Mouse (Mus musculus): ENCODE data around the gene Hnrnpa0. TPM values are rescaled to one million over a fixed set of nuclear protein-coding genes. Genes with fewer than 3 reads are reported as not detected.

Gene Hnrnpa0
- 94.2 and 155 TPM in 2 replicates for polyA plus RNA-seq (2012; rRNA removed)

- Histone ChIP-seq H3K4me1 (ENCODE audit: control insufficient read depth, insufficient read depth, insufficient read length) (peaks cover 4% of the 10 kb centered on the region; the same call in 1 of the 2 replicates), H3K36me3 (ENCODE audit: control insufficient read depth, insufficient read depth, low read length) (peaks cover 5% of the 10 kb centered on the region), H3K27ac (ENCODE audit: insufficient read depth, low read length) (peak within 1 kb of the TSS; percentile 100), H3K27me3 (ENCODE audit: control insufficient read depth, insufficient read depth, low read length) (no peaks in the 10 kb centered on the region), H3K4me3 (ENCODE audit: extremely low read depth, insufficient read depth, insufficient read length) (peak within 1 kb of the TSS; percentile 94)
- TF ChIP-seq CTCF (IDR thresholded peaks at IDR 0.05; ENCODE audit: extremely low read depth, insufficient read depth, insufficient read length, insufficient replicate concordance) (no peak), POLR2A (IDR thresholded peaks at IDR 0.05; ENCODE audit: low read depth, low read length) (peak; percentile 74)
- peak; percentile 87 to 89 for DNase-seq (ENCODE audit: low read depth in 1 of 2, low spot score in 2 of 2)
- WGBS = 1% methylated on average over 45 of the region's 62 CpGs
Measured at GRCm38 (mm10) chr13:58128396-58128767, at the start of gene Hnrnpa0. TSS of gene Hnrnpa0 (minus strand) at chr13:58128556.

DNA sequence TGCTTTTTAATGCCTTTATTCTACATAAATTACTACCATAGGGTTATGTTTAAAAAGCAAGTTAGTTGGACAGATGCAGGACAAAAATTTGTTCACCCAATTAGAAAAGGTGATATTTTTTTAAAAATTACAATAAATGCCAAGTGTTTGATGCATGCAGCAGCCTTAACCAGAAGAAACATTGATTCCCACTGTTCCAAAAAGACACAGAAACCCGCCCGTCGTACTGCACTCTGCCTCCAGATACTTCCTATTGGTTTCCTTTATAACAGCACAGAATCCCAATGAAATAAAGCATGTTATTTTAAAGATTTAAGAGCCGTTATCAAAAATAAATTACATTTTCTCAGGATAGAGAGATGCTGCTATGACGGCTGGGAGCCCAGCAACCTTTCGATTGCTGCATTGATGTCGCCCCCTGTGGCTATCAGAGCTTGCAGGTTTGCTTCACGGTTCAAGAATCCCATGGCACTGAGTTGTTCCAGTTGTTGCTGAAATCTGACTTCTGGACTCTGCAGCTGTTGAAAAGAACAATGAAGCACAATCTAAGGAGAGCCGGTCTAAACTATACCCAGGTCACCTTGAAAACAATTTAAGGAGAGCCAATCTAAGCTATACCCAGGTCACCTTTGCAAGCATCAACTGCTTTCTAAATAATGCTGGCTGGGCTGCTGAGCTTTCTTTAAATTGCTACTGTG is 49.3 kb upstream of the Hnrnpa0 start:
- Histone ChIP-seq H3K27me3 (ENCODE audit: control insufficient read depth, insufficient read depth, low read length) (no peaks in the 10 kb centered on the region), H3K4me3 (ENCODE audit: extremely low read depth, insufficient read depth, insufficient read length) (no peak overlapping the region), H3K36me3 (ENCODE audit: control insufficient read depth, insufficient read depth, low read length) (peaks cover 30% of the 10 kb centered on the region), H3K27ac (ENCODE audit: insufficient read depth, low read length) (no peak overlapping the region), H3K4me1 (ENCODE audit: control insufficient read depth, insufficient read depth, insufficient read length) (no peaks in the 10 kb centered on the region)
- WGBS = 96% methylated on average over 9 of the region's 9 CpGs
- DNase-seq (ENCODE audit: low read depth in 1 of 2, low spot score in 2 of 2) = peak in 1 of 2 experiments; percentile 100
- TF ChIP-seq CTCF (IDR thresholded peaks at IDR 0.05; ENCODE audit: extremely low read depth, insufficient read depth, insufficient read length, insufficient replicate concordance) = no peak
- no peak for TF ChIP-seq POLR2A (IDR thresholded peaks at IDR 0.05; ENCODE audit: low read depth, low read length)

GRCm38 (mm10) chr13:58176105-58176504 is 47.7 kb upstream of the Hnrnpa0 start:
- DNase-seq (ENCODE audit: low read depth in 1 of 2, low spot score in 2 of 2) = no peak
- H3K4me3 ChIP-seq (ENCODE audit: extremely low read depth, insufficient read depth, insufficient read length) = no peak overlapping the region
- H3K36me3 ChIP-seq (ENCODE audit: control insufficient read depth, insufficient read depth, low read length) = peaks cover 30% of the 10 kb centered on the region
- no peaks in the 10 kb centered on the region for H3K27me3 ChIP-seq (ENCODE audit: control insufficient read depth, insufficient read depth, low read length)
- WGBS = 96% methylated on average over 3 of the region's 3 CpGs
- H3K4me1 ChIP-seq (ENCODE audit: control insufficient read depth, insufficient read depth, insufficient read length) = no peaks in the 10 kb centered on the region
- no peak for TF ChIP-seq POLR2A (IDR thresholded peaks at IDR 0.05; ENCODE audit: low read depth, low read length)
- no peak for TF ChIP-seq CTCF (IDR thresholded peaks at IDR 0.05; ENCODE audit: extremely low read depth, insufficient read depth, insufficient read length, insufficient replicate concordance)
- no peak overlapping the region for H3K27ac ChIP-seq (ENCODE audit: insufficient read depth, low read length)

DNA sequence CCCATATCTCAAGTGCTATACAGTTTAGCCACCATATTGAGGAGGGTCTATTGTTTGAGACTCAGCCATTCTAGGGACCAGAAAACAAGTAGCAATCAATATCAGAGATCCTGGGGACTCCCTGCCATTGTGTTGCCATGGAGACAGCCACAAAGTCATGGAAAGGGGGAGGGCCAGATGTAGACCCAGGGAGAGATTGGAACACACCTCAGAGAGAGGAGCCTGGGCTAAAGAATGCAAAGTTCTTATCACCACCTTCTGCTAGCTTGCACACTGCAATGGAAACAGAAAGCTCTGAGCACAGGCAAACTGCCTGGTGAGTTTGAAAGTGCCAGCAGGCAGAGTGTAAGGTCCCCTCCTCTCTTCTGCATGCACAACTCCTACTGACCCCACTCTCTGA is 39.8 kb upstream of the Hnrnpa0 start:
- no peak overlapping the region for H3K27ac ChIP-seq (ENCODE audit: insufficient read depth, low read length)
- no peak for DNase-seq (ENCODE audit: low read depth in 1 of 2, low spot score in 2 of 2)
- TF ChIP-seq POLR2A (IDR thresholded peaks at IDR 0.05; ENCODE audit: low read depth, low read length) = no peak
- no peak for TF ChIP-seq CTCF (IDR thresholded peaks at IDR 0.05; ENCODE audit: extremely low read depth, insufficient read depth, insufficient read length, insufficient replicate concordance)
- peaks cover 6% of the 10 kb centered on the region for H3K36me3 ChIP-seq (ENCODE audit: control insufficient read depth, insufficient read depth, low read length)
- H3K4me3 ChIP-seq (ENCODE audit: extremely low read depth, insufficient read depth, insufficient read length) = no peak overlapping the region
- no peaks in the 10 kb centered on the region for H3K27me3 ChIP-seq (ENCODE audit: control insufficient read depth, insufficient read depth, low read length)
- no peaks in the 10 kb centered on the region for H3K4me1 ChIP-seq (ENCODE audit: control insufficient read depth, insufficient read depth, insufficient read length)

- Histone ChIP-seq H3K4me3 (ENCODE audit: extremely low read depth, insufficient read depth, insufficient read length) (no peak overlapping the region), H3K27me3 (ENCODE audit: control insufficient read depth, insufficient read depth, low read length) (no peaks in the 10 kb centered on the region), H3K4me1 (ENCODE audit: control insufficient read depth, insufficient read depth, insufficient read length) (no peaks in the 10 kb centered on the region), H3K36me3 (ENCODE audit: control insufficient read depth, insufficient read depth, low read length) (peaks cover 28% of the 10 kb centered on the region), H3K27ac (ENCODE audit: insufficient read depth, low read length) (no peak overlapping the region)
- WGBS = 90% methylated on average over 12 of the region's 12 CpGs
- DNase-seq (ENCODE audit: low read depth in 1 of 2, low spot score in 2 of 2) = no peak
- TF ChIP-seq CTCF (IDR thresholded peaks at IDR 0.05; ENCODE audit: extremely low read depth, insufficient read depth, insufficient read length, insufficient replicate concordance) (no peak), POLR2A (IDR thresholded peaks at IDR 0.05; ENCODE audit: low read depth, low read length) (no peak)
Measured at GRCm38 (mm10) chr13:58163343-58163742, 35.0 kb upstream of the Hnrnpa0 start.

DNA sequence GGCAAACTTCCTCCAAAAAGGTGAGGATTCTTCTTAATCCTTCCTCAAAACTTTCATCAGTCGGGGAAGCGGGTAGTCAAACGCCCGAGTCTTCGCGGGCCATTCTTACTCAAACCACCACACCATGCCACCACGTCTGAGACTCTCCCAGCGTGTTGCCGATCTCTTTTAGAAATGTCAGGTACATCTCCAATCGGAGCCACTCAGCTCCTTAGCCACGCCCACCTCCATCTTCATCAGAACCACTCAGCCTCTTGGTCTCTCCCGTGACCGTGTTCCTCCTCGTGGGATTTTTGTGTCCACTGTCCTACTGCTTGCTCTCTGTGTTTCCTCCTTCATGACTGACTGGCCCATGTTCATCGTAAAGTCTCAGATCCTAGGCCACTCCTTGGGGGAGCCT is 32.4 kb upstream of the Hnrnpa0 start:
- 91% methylated on average over 15 of the region's 15 CpGs for WGBS
- TF ChIP-seq CTCF (IDR thresholded peaks at IDR 0.05; ENCODE audit: extremely low read depth, insufficient read depth, insufficient read length, insufficient replicate concordance) = no peak
- TF ChIP-seq POLR2A (IDR thresholded peaks at IDR 0.05; ENCODE audit: low read depth, low read length) = no peak
- Histone ChIP-seq H3K27me3 (ENCODE audit: control insufficient read depth, insufficient read depth, low read length) (no peaks in the 10 kb centered on the region), H3K27ac (ENCODE audit: insufficient read depth, low read length) (no peak overlapping the region), H3K36me3 (ENCODE audit: control insufficient read depth, insufficient read depth, low read length) (peaks cover 28% of the 10 kb centered on the region), H3K4me3 (ENCODE audit: extremely low read depth, insufficient read depth, insufficient read length) (no peak overlapping the region), H3K4me1 (ENCODE audit: control insufficient read depth, insufficient read depth, insufficient read length) (peaks cover 7% of the 10 kb centered on the region; the same call in 1 of the 2 replicates)
- no peak for DNase-seq (ENCODE audit: low read depth in 1 of 2, low spot score in 2 of 2)
